Mouse (Mus musculus): ENCODE results near the gene Timm8a2.

DNA sequence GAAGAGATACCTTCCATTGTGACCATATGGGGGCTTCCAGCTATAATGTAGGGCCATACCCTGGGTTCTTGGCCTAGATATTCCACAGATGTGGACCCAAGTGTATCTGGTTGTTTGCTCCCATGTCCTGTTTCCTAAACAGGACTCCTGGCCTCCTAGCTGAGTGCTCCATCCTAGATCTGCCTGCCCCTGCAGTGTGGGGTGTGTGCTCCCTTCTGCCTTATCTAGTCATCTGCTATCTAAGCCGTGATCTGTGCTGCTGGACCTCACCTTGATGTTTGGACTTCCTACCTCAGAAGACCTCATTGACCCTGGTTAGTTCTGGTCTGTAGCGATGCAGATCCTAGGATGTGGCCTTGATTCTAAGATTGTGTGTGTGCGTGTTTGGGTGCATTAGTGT is 44.6 kb upstream of the Timm8a2 start:
- TF ChIP-seq FLI1 (IDR thresholded peaks at IDR 0.05; ENCODE audit: low read length) (no peak), GATA1 (IDR thresholded peaks at IDR 0.05; ENCODE audit: borderline replicate concordance, low read length) (no peak)
